Mouse (Mus musculus) CH12.LX (cell line): ENCODE measurements around the gene Limk2. TPM values are rescaled to one million over a fixed set of nuclear protein-coding genes. Genes with fewer than 3 reads are reported as not detected.

Source experiments
- DNase-seq: peaks from one replicate; pipeline ENCODE4 v3.0.0-alpha.2; 2013; ENCODE audit errors: extremely low read depth
- H3K27ac ChIP-seq: 2 replicates; pipeline ENCODE4 v1.5.1; 2012; ENCODE audit warnings: low read depth, mild to moderate bottlenecking, control low read depth, moderate library complexity; ENCODE audit not compliant: insufficient read depth
- H3K27me3 ChIP-seq: replicated peaks from 2 replicates; pipeline ENCODE3; 2012; ENCODE audit warnings: inconsistent platforms
- H3K36me3 ChIP-seq, 2 experiments: replicated peaks in 1 of 2; 2 replicates each; pipeline versions ENCODE3 to v1.6.1; 2012; ENCODE audit warnings: inconsistent platforms in 1 of 2, low read length in 1 of 2, mild to moderate bottlenecking in 1 of 2, mixed read lengths in 1 of 2, moderate library complexity in 1 of 2; ENCODE audit not compliant: control insufficient read depth in 1 of 2, insufficient read depth in 1 of 2
- H3K4me1 ChIP-seq, 2 experiments: 2 replicates each; pipeline ENCODE4 v1.6.1; 2012; ENCODE audit warnings: inconsistent platforms in 1 of 2, moderate library complexity in 1 of 2; ENCODE audit not compliant: insufficient read depth in 2 of 2, control insufficient read depth in 1 of 2
- H3K4me2 ChIP-seq: 2 replicates; pipeline ENCODE4 v1.6.1; 2012; ENCODE audit warnings: low read depth, mild to moderate bottlenecking, control low read depth; ENCODE audit not compliant: poor library complexity, insufficient read depth, severe bottlenecking
- H3K4me3 ChIP-seq, 3 experiments: fragments of 150-350 bp in 1 of 3; sonication (generic) in 1 of 3; replicated peaks in 1 of 3; 2 replicates each; pipeline versions ENCODE3 to v1.5.1; 2011 to 2012; ENCODE audit warnings: low read depth in 2 of 3, low read length in 2 of 3, mild to moderate bottlenecking in 2 of 3, moderate library complexity in 2 of 3, control low read depth in 1 of 3, improper control_type of control experiment in 1 of 3, inconsistent platforms in 1 of 3, mixed read lengths in 1 of 3; ENCODE audit not compliant: poor library complexity in 1 of 3
- H3K79me2 ChIP-seq: replicated peaks from 2 replicates; pipeline ENCODE4 v1.6.1; 2012; ENCODE audit warnings: mild to moderate bottlenecking, moderate library complexity; ENCODE audit not compliant: control insufficient read depth, poor library complexity, insufficient read depth, severe bottlenecking; ENCODE audit errors: extremely low read depth
- H3K9ac ChIP-seq: 2 replicates; pipeline ENCODE4 v1.6.1; 2012; ENCODE audit warnings: low read depth, mild to moderate bottlenecking, control low read depth, moderate library complexity; ENCODE audit not compliant: insufficient read depth
- H3K9me3 ChIP-seq: replicated peaks from 2 replicates; pipeline ENCODE3; 2012; ENCODE audit warnings: low read length, inconsistent platforms, mixed read lengths
- BHLHE40 ChIP-seq: IDR thresholded peaks from 2 replicates; pipeline ENCODE4 v1.6.1; 2011; ENCODE audit warnings: mild to moderate bottlenecking, low read depth, low read length, improper control_type of control experiment
- CHD1 ChIP-seq: IDR thresholded peaks from 2 replicates; pipeline ENCODE4 v1.6.1; 2012; ENCODE audit warnings: low read depth, low read length, improper control_type of control experiment, inconsistent platforms
- CHD2 ChIP-seq: IDR thresholded peaks from 2 replicates; pipeline ENCODE4 v1.6.1; 2011; ENCODE audit warnings: low read length, improper control_type of control experiment
- E2F4 ChIP-seq: IDR thresholded peaks from 2 replicates; pipeline ENCODE4 v1.6.1; 2011; ENCODE audit warnings: low read depth, low read length, improper control_type of control experiment; ENCODE audit not compliant: insufficient replicate concordance
- ETS1 ChIP-seq: conservative IDR thresholded peaks from 2 replicates; pipeline ENCODE4 v1.6.1; 2012; ENCODE audit warnings: low read depth, mild to moderate bottlenecking, inconsistent platforms, low read length, improper control_type of control experiment, moderate library complexity
- GABPA ChIP-seq: IDR thresholded peaks from 2 replicates; pipeline ENCODE4 v1.6.1; 2012; ENCODE audit warnings: low read depth, low read length, improper control_type of control experiment, inconsistent platforms; ENCODE audit not compliant: insufficient replicate concordance
- HCFC1 ChIP-seq: IDR thresholded peaks from 2 replicates; pipeline ENCODE4 v1.6.1; 2012; ENCODE audit warnings: low read depth, mild to moderate bottlenecking, inconsistent platforms, low read length, improper control_type of control experiment
- IRF4 ChIP-seq: IDR thresholded peaks from 2 replicates; pipeline ENCODE4 v1.6.1; 2014; ENCODE audit warnings: low read depth, mild to moderate bottlenecking, inconsistent platforms, low read length, improper control_type of control experiment
- JUND ChIP-seq: conservative IDR thresholded peaks from 2 replicates; pipeline ENCODE4 v1.6.1; 2011; ENCODE audit warnings: low read depth, low read length, improper control_type of control experiment
- KAT2A ChIP-seq: IDR thresholded peaks from 2 replicates; pipeline ENCODE4 v1.6.1; 2012; ENCODE audit warnings: low read length, improper control_type of control experiment, inconsistent platforms; ENCODE audit not compliant: insufficient replicate concordance
- MAFK ChIP-seq: IDR thresholded peaks from 2 replicates; pipeline ENCODE4 v1.6.1; 2011; ENCODE audit warnings: low read length, improper control_type of control experiment; ENCODE audit not compliant: insufficient replicate concordance
- MEF2A ChIP-seq: IDR thresholded peaks from 2 replicates; pipeline ENCODE4 v1.6.1; 2014; ENCODE audit warnings: low read depth, mild to moderate bottlenecking, inconsistent platforms, low read length, improper control_type of control experiment, borderline replicate concordance
- MYC ChIP-seq: IDR thresholded peaks from 2 replicates; pipeline ENCODE4 v1.6.1; 2011; ENCODE audit warnings: low read depth, mild to moderate bottlenecking, improper control_type of control experiment, low read length
- PAX5 ChIP-seq: IDR thresholded peaks from 2 replicates; pipeline ENCODE4 v1.6.1; 2012; ENCODE audit warnings: low read length, inconsistent platforms, mixed read lengths
- POLR2A ChIP-seq: IDR thresholded peaks from 2 replicates; pipeline ENCODE4 v1.6.1; 2011; ENCODE audit warnings: low read depth, mild to moderate bottlenecking, improper control_type of control experiment, low read length
- POLR2AphosphoS2 ChIP-seq: IDR thresholded peaks from 2 replicates; pipeline ENCODE4 v1.6.1; 2011; ENCODE audit warnings: low read depth, low read length, improper control_type of control experiment
- RAD21 ChIP-seq: IDR thresholded peaks from 2 replicates; pipeline ENCODE4 v1.6.1; 2011; ENCODE audit warnings: low read depth, mild to moderate bottlenecking, low read length, improper control_type of control experiment, moderate library complexity
- RCOR1 ChIP-seq: conservative IDR thresholded peaks from 2 replicates; pipeline ENCODE4 v1.6.1; 2012; ENCODE audit warnings: low read depth, mild to moderate bottlenecking, inconsistent platforms, low read length, improper control_type of control experiment
- SIN3A ChIP-seq: IDR thresholded peaks from 2 replicates; pipeline ENCODE4 v1.6.1; 2012; ENCODE audit warnings: low read length, improper control_type of control experiment, inconsistent platforms
- SMC3 ChIP-seq: IDR thresholded peaks from 2 replicates; pipeline ENCODE4 v1.6.1; 2011; ENCODE audit warnings: low read depth, low read length, improper control_type of control experiment
- TBP ChIP-seq: conservative IDR thresholded peaks from 2 replicates; pipeline ENCODE4 v1.6.1; 2011; ENCODE audit warnings: low read depth, low read length, improper control_type of control experiment
- TCF12 ChIP-seq: IDR thresholded peaks from 2 replicates; pipeline ENCODE4 v1.6.1; 2014; ENCODE audit warnings: low read depth, mild to moderate bottlenecking, inconsistent platforms, low read length, improper control_type of control experiment
- UBTF ChIP-seq: IDR thresholded peaks from 2 replicates; pipeline ENCODE4 v1.6.1; 2012; ENCODE audit warnings: low read depth, mild to moderate bottlenecking, inconsistent platforms, low read length, improper control_type of control experiment, moderate library complexity
- USF1 ChIP-seq: IDR thresholded peaks from 2 replicates; pipeline ENCODE4 v1.6.1; 2014; ENCODE audit warnings: low read depth, mild to moderate bottlenecking, inconsistent platforms, low read length, improper control_type of control experiment
- USF2 ChIP-seq: conservative IDR thresholded peaks from 2 replicates; pipeline ENCODE4 v1.6.1; 2011; ENCODE audit warnings: low read depth, low read length, improper control_type of control experiment
- ZC3H11A ChIP-seq: IDR thresholded peaks from 2 replicates; pipeline ENCODE4 v1.6.1; 2012; ENCODE audit warnings: low read depth, mild to moderate bottlenecking, inconsistent platforms, low read length, improper control_type of control experiment
- ZKSCAN1 ChIP-seq: IDR thresholded peaks from 2 replicates; pipeline ENCODE4 v1.6.1; 2012; ENCODE audit warnings: low read depth, inconsistent platforms, low read length, improper control_type of control experiment, borderline replicate concordance
- ZNF384 ChIP-seq: IDR thresholded peaks from 2 replicates; pipeline ENCODE4 v1.6.1; 2012; ENCODE audit warnings: low read depth, low read length, improper control_type of control experiment, inconsistent platforms
- dilution Hi-C: fragments of 300-500 bp; cut with MboI; formaldehyde crosslinking; loops from 2 replicates; pipeline ENCODE4 v1.14.3; 2020; ENCODE audit warnings: low sequenced_read_pairs; ENCODE audit not compliant: extremely low pct_unique_long_range_greater_than_20kb, extremely low pct_ligation_motif_present
- in situ Hi-C: fragments of 300-500 bp; cut with MboI; formaldehyde crosslinking; loops from 3 replicates; pipeline ENCODE4 v1.14.3; 2019; ENCODE audit warnings: low sequenced_read_pairs, low pct_ligation_motif_present, low pct_unique_long_range_greater_than_20kb, mixed read lengths
- polyA plus RNA-seq: library from polyadenylated mRNA; unstranded; fragments of >175 nt; gene quantifications from 2 replicates; pipeline ENCODE4 v1.2.1, GENCODE M21; 2012; ENCODE audit warnings: low read depth; ENCODE audit not compliant: insufficient read length
- total RNA-seq, 2 experiments: library from RNA; depleted of rRNA; stranded (reverse); fragments of 300-350 nt in 1 of 2; fragments of >200 nt in 1 of 2; gene quantifications; 2 replicates each; pipeline ENCODE4 v1.2.3; 2012 to 2014

Gene Limk2
- total and polyA plus RNA-seq, 3 experiments: 41.5 to 64.0 (median 46.1) TPM

DNA sequence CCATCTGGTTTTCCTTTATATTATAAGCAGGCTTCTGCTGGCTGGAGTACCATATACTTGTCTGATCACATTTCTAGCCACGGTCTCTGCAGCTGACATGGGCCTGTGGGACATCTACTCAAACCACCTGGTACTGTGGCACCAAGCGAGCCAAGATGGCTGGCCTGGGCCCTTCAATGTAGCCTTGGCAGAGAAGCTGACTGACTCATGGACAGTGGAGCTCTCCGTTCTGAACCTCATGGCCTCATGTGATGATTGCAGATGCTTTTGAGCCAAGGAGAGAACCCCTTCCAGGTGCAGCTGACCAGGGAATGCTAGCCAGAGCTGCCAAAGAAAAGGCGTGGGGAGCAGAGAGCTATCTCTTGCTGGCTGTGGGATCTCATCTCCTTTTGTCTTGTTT is 103.2 kb downstream of the Limk2 start:
- in situ Hi-C loops (no loop called here), dilution Hi-C loops (no loop called here)
- no peak for DNase-seq
- TF ChIP-seq USF2 (no peak), SIN3A (no peak), JUND (no peak), CHD1 (no peak), MAFK (no peak), MYC (no peak), RCOR1 (no peak), MEF2A (no peak), BHLHE40 (no peak), ZKSCAN1 (no peak), CHD2 (no peak), RAD21 (no peak), ZNF384 (no peak), TBP (no peak), USF1 (no peak), ZC3H11A (no peak), HCFC1 (no peak), UBTF (no peak), KAT2A (no peak)
- H3K9me3 ChIP-seq: no peaks in the 10 kb centered on the region
- H3K27ac ChIP-seq: no peak overlapping the region
- peaks cover 66 to 95% of the 10 kb centered on the region in 2 experiments for H3K36me3 ChIP-seq
- H3K79me2 ChIP-seq: no peaks in the 10 kb centered on the region
- no peak overlapping the region for H3K4me2 ChIP-seq
- no peak overlapping the region for H3K9ac ChIP-seq
- no peaks in the 10 kb centered on the region for H3K27me3 ChIP-seq
- no peak overlapping the region for H3K4me3 ChIP-seq
- peaks cover 8 to 41% of the 10 kb centered on the region in 2 experiments; a peak in 3 of 4 replicates for H3K4me1 ChIP-seq

DNA sequence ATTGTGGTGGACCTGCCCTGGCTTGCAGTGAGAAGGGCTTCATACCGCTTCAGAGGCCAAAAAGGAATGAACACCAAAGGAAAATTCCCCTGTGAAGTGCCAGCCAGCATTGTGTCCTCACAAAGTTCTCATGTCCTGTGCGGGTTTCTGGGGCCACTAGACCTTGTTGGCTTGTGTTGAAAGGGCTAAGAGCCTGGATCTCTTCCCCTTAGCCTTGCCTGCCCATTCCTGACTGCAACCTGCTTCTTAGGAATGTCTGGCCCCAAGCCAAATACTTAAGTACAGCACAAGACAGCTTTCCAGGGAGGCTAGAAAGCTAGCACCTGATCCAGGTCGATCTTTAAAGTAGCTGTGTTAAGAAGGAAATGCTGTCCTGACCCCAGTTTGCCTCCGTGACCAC is 106.2 kb downstream of the Limk2 start:
- Histone ChIP-seq H3K9me3 (no peaks in the 10 kb centered on the region), H3K27ac (no peak overlapping the region), H3K27me3 (no peaks in the 10 kb centered on the region), H3K36me3 (peaks cover 73 to 94% of the 10 kb centered on the region in 2 experiments), H3K4me1 (peaks cover 7 to 23% of the 10 kb centered on the region in 2 experiments; a peak in 3 of 4 replicates), H3K9ac (no peak overlapping the region), H3K79me2 (no peaks in the 10 kb centered on the region), H3K4me2 (no peak overlapping the region), H3K4me3 (no peak overlapping the region)
- in situ Hi-C loops: no loop called here
- no peak for DNase-seq
- TF ChIP-seq ZNF384 (no peak), ETS1 (no peak), POLR2AphosphoS2 (no peak), USF1 (no peak), ZKSCAN1 (no peak), UBTF (no peak), E2F4 (no peak), GABPA (no peak), USF2 (no peak), PAX5 (no peak), IRF4 (no peak), POLR2A (no peak), RAD21 (no peak), RCOR1 (no peak), TCF12 (no peak), KAT2A (no peak), SMC3 (no peak), MYC (no peak), CHD1 (no peak), TBP (no peak)
- dilution Hi-C loops: no loop called here
